Mouse (Mus musculus) intestine, embryonic 15.5 days (tissue): ENCODE results near the gene Tmem30b. TPM values are rescaled to one million over a fixed set of nuclear protein-coding genes. Genes with fewer than 3 reads are reported as not detected.
"Not testable (repeated sequence)": the region's sequence is repeated elsewhere in the genome, so short reads cannot be mapped to it uniquely, and the experiment has no call there.

ENCODE experiments used
- ATAC-seq: fragments of 200-750 bp; cut with Nextera tagmentation; 2 replicates; pipeline ENCODE4 v1.8.0; 2017; ENCODE audit warnings: moderate TSS enrichment, moderate library complexity
- H3K27ac ChIP-seq: fragments of 300-500 bp; sonication (generic); 2 replicates; pipeline ENCODE4 v1.5.1; 2015; ENCODE audit warnings: mild to moderate bottlenecking, inconsistent platforms
- H3K27me3 ChIP-seq: fragments of 300-500 bp; sonication (generic); replicated peaks from 2 replicates; pipeline ENCODE4 v1.6.1; 2015; ENCODE audit warnings: inconsistent platforms
- H3K36me3 ChIP-seq: fragments of 300-500 bp; sonication (generic); 2 replicates; pipeline ENCODE4 v1.6.1; 2015; ENCODE audit warnings: inconsistent platforms
- H3K4me1 ChIP-seq: fragments of 300-500 bp; sonication (generic); replicated peaks from 2 replicates; pipeline ENCODE4 v1.6.1; 2015; ENCODE audit warnings: inconsistent platforms
- H3K4me2 ChIP-seq: fragments of 300-500 bp; sonication (generic); replicated peaks from 2 replicates; pipeline ENCODE4 v1.6.1; 2015; ENCODE audit warnings: mild to moderate bottlenecking, inconsistent platforms
- H3K4me3 ChIP-seq: fragments of 300-500 bp; sonication (generic); replicated peaks from 2 replicates; pipeline ENCODE4 v1.5.1; 2015; ENCODE audit warnings: inconsistent platforms
- H3K9ac ChIP-seq: fragments of 300-500 bp; sonication (generic); 2 replicates; pipeline ENCODE4 v1.6.1; 2015; ENCODE audit warnings: inconsistent platforms
- H3K9me3 ChIP-seq: fragments of 300-500 bp; sonication (generic); 2 replicates; pipeline ENCODE4 v1.6.1; 2016; ENCODE audit warnings: inconsistent platforms
- WGBS: fragments of 180-500 bp; shearing (Covaris S2); methylation state at CpG from one replicate; pipeline ENCODE4 v1.1.7; 2015; 5-methylcytosine and 5-hydroxymethylcytosine counted together
- polyA plus RNA-seq: library from polyadenylated mRNA; unstranded; fragments of >200 nt; fragmentation: Nextera tagmentation; extraction: Ambion mirVana; gene quantifications from 2 replicates; pipeline ENCODE4 v1.2.1, GENCODE M21; 2015

Gene Tmem30b
- polyA plus RNA-seq, 1 experiment from 2014 or later, result 67.5 TPM

GRCm38 (mm10) chr12:73583813-73584609 is 37.8 kb upstream of the Tmem30b start:
- no peaks in the 10 kb centered on the region for H3K36me3 ChIP-seq
- H3K4me2 ChIP-seq, result peak overlapping the region; percentile 79
- H3K9me3 ChIP-seq, result no peaks in the 10 kb centered on the region
- peak overlapping the region; percentile 71 for H3K27ac ChIP-seq
- no peaks in the 10 kb centered on the region; the same call in 1 of the 2 replicates for H3K27me3 ChIP-seq
- ATAC-seq, result peak; percentile 54
- peak overlapping the region; percentile 84 for H3K9ac ChIP-seq
- H3K4me1 ChIP-seq, result peaks cover 8% of the 10 kb centered on the region; the same call in 1 of the 2 replicates
- peak overlapping the region; percentile 74 for H3K4me3 ChIP-seq
- 6% methylated on average over 33 of the region's 33 CpGs for WGBS

- H3K4me1 ChIP-seq, result peaks cover 8% of the 10 kb centered on the region; the same call in 1 of the 2 replicates
- H3K4me3 ChIP-seq, result no peak overlapping the region
- no peak overlapping the region for H3K9ac ChIP-seq
- no peak overlapping the region for H3K4me2 ChIP-seq
- H3K27me3 ChIP-seq, result no peaks in the 10 kb centered on the region; the same call in 1 of the 2 replicates
- no peaks in the 10 kb centered on the region for H3K9me3 ChIP-seq
- no peaks in the 10 kb centered on the region for H3K36me3 ChIP-seq
- no peak overlapping the region for H3K27ac ChIP-seq
- no peak for ATAC-seq
- WGBS, result 74% methylated on average over 9 of the region's 9 CpGs
Observed at GRCm38 (mm10) chr12:73583318-73583717, 37.1 kb upstream of the Tmem30b start.

GRCm38 (mm10) chr12:73580811-73581210 is 34.6 kb upstream of the Tmem30b start:
- Histone ChIP-seq H3K9me3 (no peaks in the 10 kb centered on the region), H3K27ac (no peak overlapping the region), H3K4me3 (no peak overlapping the region), H3K27me3 (0 out of 2 replicates have a peak, but pooled peaks cover 2% of the 10 kb centered on the region), H3K4me2 (no peak overlapping the region), H3K36me3 (no peaks in the 10 kb centered on the region), H3K4me1 (peaks cover 5% of the 10 kb centered on the region; the same call in 1 of the 2 replicates), H3K9ac (no peak overlapping the region)
- ATAC-seq, result no peak
- 83% methylated on average over 7 of the region's 7 CpGs for WGBS

GRCm38 (mm10) chr12:73578141-73578540 is 31.9 kb upstream of the Tmem30b start:
- Histone ChIP-seq H3K4me2 (no peak overlapping the region), H3K4me3 (no peak overlapping the region), H3K27me3 (0 out of 2 replicates have a peak, but pooled peaks cover 2% of the 10 kb centered on the region), H3K4me1 (no peaks in the 10 kb centered on the region), H3K9me3 (no peaks in the 10 kb centered on the region), H3K27ac (no peak overlapping the region), H3K9ac (no peak overlapping the region), H3K36me3 (no peaks in the 10 kb centered on the region)
- 67% methylated on average over 6 of the region's 6 CpGs for WGBS
- no peak for ATAC-seq

GRCm38 (mm10) chr12:73574632-73575031 is 28.4 kb upstream of the Tmem30b start:
- no peak overlapping the region for H3K27ac ChIP-seq

GRCm38 (mm10) chr12:73565620-73565969 is 19.4 kb upstream of the Tmem30b start:
- peak overlapping the region; percentile 64 for H3K4me2 ChIP-seq
- 68% methylated on average over 11 of the region's 11 CpGs for WGBS
- H3K9ac ChIP-seq, result no peak overlapping the region
- no peak overlapping the region for H3K27ac ChIP-seq
- H3K4me1 ChIP-seq, result no peaks in the 10 kb centered on the region
- no peaks in the 10 kb centered on the region for H3K9me3 ChIP-seq
- no peaks in the 10 kb centered on the region for H3K27me3 ChIP-seq
- H3K36me3 ChIP-seq, result no peaks in the 10 kb centered on the region
- H3K4me3 ChIP-seq, result peak overlapping the region; percentile 25; the same call in 1 of the 2 replicates
- ATAC-seq, result no peak

More at GRCm38 (mm10) chr12:73574632-73575031, 28.4 kb upstream of the Tmem30b start:
- WGBS, result 73% methylated on average over 15 of the region's 15 CpGs
- no peak overlapping the region for H3K9ac ChIP-seq
- 0 out of 2 replicates have a peak, but pooled peaks cover 2% of the 10 kb centered on the region for H3K27me3 ChIP-seq
- ATAC-seq, result no peak
- H3K4me3 ChIP-seq, result no peak overlapping the region
- no peak overlapping the region for H3K4me2 ChIP-seq
- H3K9me3 ChIP-seq, result no peaks in the 10 kb centered on the region
- H3K4me1 ChIP-seq, result no peaks in the 10 kb centered on the region
- H3K36me3 ChIP-seq, result no peaks in the 10 kb centered on the region

GRCm38 (mm10) chr12:73564795-73565619 is 18.8 kb upstream of the Tmem30b start:
- no peak overlapping the region for H3K27ac ChIP-seq
- H3K4me1 ChIP-seq, result no peaks in the 10 kb centered on the region
- H3K36me3 ChIP-seq, result no peaks in the 10 kb centered on the region
- peak overlapping the region; percentile 37 for H3K9ac ChIP-seq
- WGBS, result 17% methylated on average over 21 of the region's 21 CpGs
- peak overlapping the region; percentile 64 for H3K4me2 ChIP-seq
- peak overlapping the region; percentile 25 for H3K4me3 ChIP-seq
- no peaks in the 10 kb centered on the region for H3K9me3 ChIP-seq
- no peak for ATAC-seq
- H3K27me3 ChIP-seq, result no peaks in the 10 kb centered on the region

- ATAC-seq, result no peak
- H3K9me3 ChIP-seq, result no peaks in the 10 kb centered on the region
- WGBS, result 29% methylated on average over 10 of the region's 10 CpGs
Observed at GRCm38 (mm10) chr12:73564176-73564575, 18.0 kb upstream of the Tmem30b start.

GRCm38 (mm10) chr12:73563122-73563521 is 16.9 kb upstream of the Tmem30b start:
- WGBS, result 79% methylated on average over 6 of the region's 6 CpGs
- not testable (repeated sequence) for H3K4me2 ChIP-seq, H3K9ac ChIP-seq, H3K27me3 ChIP-seq, ATAC-seq, H3K9me3 ChIP-seq, H3K36me3 ChIP-seq, H3K27ac ChIP-seq, H3K4me3 ChIP-seq, H3K4me1 ChIP-seq

More at GRCm38 (mm10) chr12:73564176-73564575, 18.0 kb upstream of the Tmem30b start:
- Histone ChIP-seq H3K9ac (no peak overlapping the region), H3K27me3 (no peaks in the 10 kb centered on the region), H3K4me2 (no peak overlapping the region), H3K4me1 (no peaks in the 10 kb centered on the region), H3K4me3 (no peak overlapping the region), H3K36me3 (no peaks in the 10 kb centered on the region), H3K27ac (no peak overlapping the region)

GRCm38 (mm10) chr12:73560091-73560490 is 13.9 kb upstream of the Tmem30b start:
- Histone ChIP-seq H3K9me3 (no peaks in the 10 kb centered on the region), H3K27ac (no peak overlapping the region), H3K4me2 (no peak overlapping the region), H3K4me3 (no peak overlapping the region), H3K9ac (no peak overlapping the region), H3K36me3 (no peaks in the 10 kb centered on the region), H3K27me3 (no peaks in the 10 kb centered on the region), H3K4me1 (no peaks in the 10 kb centered on the region)
- no peak for ATAC-seq
- WGBS, result 55% methylated on average over 7 of the region's 7 CpGs

GRCm38 (mm10) chr12:73558525-73559195 is 12.5 kb upstream of the Tmem30b start:
- no peak for ATAC-seq
- no peaks in the 10 kb centered on the region for H3K4me1 ChIP-seq
- 88% methylated on average over 20 of the region's 20 CpGs for WGBS
- no peaks in the 10 kb centered on the region for H3K9me3 ChIP-seq
- H3K4me2 ChIP-seq, result no peak overlapping the region
- no peaks in the 10 kb centered on the region for H3K27me3 ChIP-seq
- no peak overlapping the region for H3K4me3 ChIP-seq
- H3K27ac ChIP-seq, result no peak overlapping the region
- no peak overlapping the region for H3K9ac ChIP-seq
- no peaks in the 10 kb centered on the region for H3K36me3 ChIP-seq

- Histone ChIP-seq H3K4me1 (0 out of 2 replicates have a peak, but pooled peaks cover under 1% of the 10 kb centered on the region), H3K4me3 (no peak overlapping the region), H3K9ac (no peak overlapping the region), H3K9me3 (no peaks in the 10 kb centered on the region), H3K27me3 (no peaks in the 10 kb centered on the region; the same call in none of the 2 replicates), H3K4me2 (no peak overlapping the region), H3K36me3 (no peaks in the 10 kb centered on the region), H3K27ac (no peak overlapping the region)
- ATAC-seq, result peak; percentile 48
- whole genome bisulfite sequencing, result 3% methylated on average over 5 of the region's 5 CpGs
Observed at GRCm38 (mm10) chr12:73554155-73554554, 8.0 kb upstream of the Tmem30b start.
